Mouse (Mus musculus): ENCODE measurements around the gene Fxyd1. TPM values are rescaled to one million over a fixed set of nuclear protein-coding genes. Genes with fewer than 3 reads are reported as not detected.
A peak's percentile ranks its signal among the peaks of the same experiment; 100 is the strongest.

The Fxyd1 gene
- 50.8 and 57.9 TPM in 2 replicates for polyA plus RNA-seq (2015; fragmentation: Nextera tagmentation; extraction: Ambion mirVana)

- Histone ChIP-seq H3K4me3 (replicated peaks) (no peak within 1 kb of the TSS), H3K36me3 (no peaks in the 10 kb centered on the region), H3K9ac (no peak within 1 kb of the TSS), H3K27me3 (peaks cover 23% of the 10 kb centered on the region), H3K4me1 (peaks cover 47% of the 10 kb centered on the region), H3K27ac (no peak within 1 kb of the TSS), H3K9me3 (replicated peaks) (no peaks in the 10 kb centered on the region), H3K4me2 (no peak within 1 kb of the TSS)
- no peak for ATAC-seq (replicated peaks; ENCODE audit: low FRiP score)
- WGBS = 80% methylated on average over 2 of the region's 2 CpGs
Observed at GRCm38 (mm10) chr7:31057071-31057470, at the start of gene Fxyd1. TSS of gene Fxyd1 (minus strand) at chr7:31057199.

- 48% methylated on average over 3 of the region's 3 CpGs for whole genome bisulfite sequencing
- Histone ChIP-seq H3K4me1 (peaks cover 18% of the 10 kb centered on the region), H3K4me3 (replicated peaks) (no peak overlapping the region), H3K4me2 (no peak overlapping the region), H3K27me3 (no peaks in the 10 kb centered on the region), H3K36me3 (no peaks in the 10 kb centered on the region), H3K9ac (no peak overlapping the region), H3K27ac (no peak overlapping the region), H3K9me3 (replicated peaks) (no peaks in the 10 kb centered on the region)
- ATAC-seq (replicated peaks; ENCODE audit: low FRiP score) = no peak
Observed at GRCm38 (mm10) chr7:31106166-31106565, 49.2 kb upstream of the Fxyd1 start.

GRCm38 (mm10) chr7:31105061-31105768 is 48.2 kb upstream of the Fxyd1 start:
- no peak overlapping the region for H3K9ac ChIP-seq
- 56% methylated on average over 15 of the region's 15 CpGs for WGBS
- no peaks in the 10 kb centered on the region for H3K36me3 ChIP-seq
- no peak overlapping the region for H3K27ac ChIP-seq
- no peaks in the 10 kb centered on the region for H3K27me3 ChIP-seq
- ATAC-seq (replicated peaks; ENCODE audit: low FRiP score) = no peak
- no peak overlapping the region for H3K4me3 ChIP-seq (replicated peaks)
- no peak overlapping the region for H3K4me2 ChIP-seq
- no peaks in the 10 kb centered on the region for H3K9me3 ChIP-seq (replicated peaks)
- H3K4me1 ChIP-seq = peaks cover 13% of the 10 kb centered on the region; the same call in 1 of the 2 replicates

- no peak for ATAC-seq (replicated peaks; ENCODE audit: low FRiP score)
- peaks cover 14% of the 10 kb centered on the region for H3K4me1 ChIP-seq
- H3K36me3 ChIP-seq = no peaks in the 10 kb centered on the region
- no peaks in the 10 kb centered on the region for H3K9me3 ChIP-seq (replicated peaks)
- H3K4me2 ChIP-seq = no peak overlapping the region
- H3K9ac ChIP-seq = no peak overlapping the region
- 77% methylated on average over 14 of the region's 14 CpGs for WGBS
- no peak overlapping the region for H3K27ac ChIP-seq
- H3K27me3 ChIP-seq = no peaks in the 10 kb centered on the region
- H3K4me3 ChIP-seq (replicated peaks) = no peak overlapping the region
Observed at GRCm38 (mm10) chr7:31100786-31101185, 43.8 kb upstream of the Fxyd1 start.

GRCm38 (mm10) chr7:31099612-31099982 is 42.6 kb upstream of the Fxyd1 start:
- ATAC-seq (replicated peaks; ENCODE audit: low FRiP score) = no peak
- WGBS = 93% methylated on average over 6 of the region's 6 CpGs
- H3K9ac ChIP-seq = no peak overlapping the region
- no peak overlapping the region for H3K4me3 ChIP-seq (replicated peaks)
- no peaks in the 10 kb centered on the region for H3K27me3 ChIP-seq
- H3K4me2 ChIP-seq = no peak overlapping the region
- peaks cover 8% of the 10 kb centered on the region for H3K4me1 ChIP-seq
- H3K9me3 ChIP-seq (replicated peaks) = no peaks in the 10 kb centered on the region
- H3K36me3 ChIP-seq = no peaks in the 10 kb centered on the region
- H3K27ac ChIP-seq = no peak overlapping the region

GRCm38 (mm10) chr7:31098697-31099611 is 42.0 kb upstream of the Fxyd1 start:
- H3K27me3 ChIP-seq = no peaks in the 10 kb centered on the region
- no peak overlapping the region for H3K4me3 ChIP-seq (replicated peaks)
- 0 out of 2 replicates have a peak, but pooled peaks have one; percentile 16 for ATAC-seq (replicated peaks; ENCODE audit: low FRiP score)
- H3K27ac ChIP-seq = no peak overlapping the region
- no peak overlapping the region for H3K9ac ChIP-seq
- no peak overlapping the region for H3K4me2 ChIP-seq
- H3K4me1 ChIP-seq = peaks cover 8% of the 10 kb centered on the region
- H3K9me3 ChIP-seq (replicated peaks) = no peaks in the 10 kb centered on the region
- WGBS = 76% methylated on average over 22 of the region's 22 CpGs
- H3K36me3 ChIP-seq = no peaks in the 10 kb centered on the region

- H3K27me3 ChIP-seq = no peaks in the 10 kb centered on the region
- 45% methylated on average over 20 of the region's 20 CpGs for WGBS
- no peaks in the 10 kb centered on the region for H3K36me3 ChIP-seq
- peaks cover 8% of the 10 kb centered on the region for H3K4me1 ChIP-seq
- peak; percentile 95 for ATAC-seq (replicated peaks; ENCODE audit: low FRiP score)
- H3K4me2 ChIP-seq = peak overlapping the region; percentile 53
- peak overlapping the region; percentile 28 for H3K4me3 ChIP-seq (replicated peaks)
- H3K27ac ChIP-seq = no peak overlapping the region
- H3K9ac ChIP-seq = no peak overlapping the region
- H3K9me3 ChIP-seq (replicated peaks) = no peaks in the 10 kb centered on the region
Observed at GRCm38 (mm10) chr7:31097583-31098248, 40.7 kb upstream of the Fxyd1 start.

- no peak for ATAC-seq (replicated peaks; ENCODE audit: low FRiP score)
- H3K9me3 ChIP-seq (replicated peaks) = no peaks in the 10 kb centered on the region
- no peak overlapping the region for H3K4me3 ChIP-seq (replicated peaks)
- H3K36me3 ChIP-seq = no peaks in the 10 kb centered on the region
- H3K27ac ChIP-seq = no peak overlapping the region
- no peak overlapping the region for H3K4me2 ChIP-seq
- H3K27me3 ChIP-seq = no peaks in the 10 kb centered on the region
- peaks cover 8% of the 10 kb centered on the region for H3K4me1 ChIP-seq
- no peak overlapping the region for H3K9ac ChIP-seq
- WGBS = 73% methylated on average over 9 of the region's 9 CpGs
Observed at GRCm38 (mm10) chr7:31096892-31097564, 40.0 kb upstream of the Fxyd1 start.

- H3K9me3 ChIP-seq (replicated peaks) = no peaks in the 10 kb centered on the region
- ATAC-seq (replicated peaks; ENCODE audit: low FRiP score) = no peak
- H3K4me3 ChIP-seq (replicated peaks) = no peak overlapping the region
- peaks cover 8% of the 10 kb centered on the region for H3K4me1 ChIP-seq
- no peaks in the 10 kb centered on the region for H3K27me3 ChIP-seq
- no peak overlapping the region for H3K27ac ChIP-seq
- 33% methylated on average over 12 of the region's 12 CpGs for WGBS
- H3K36me3 ChIP-seq = no peaks in the 10 kb centered on the region
- H3K9ac ChIP-seq = no peak overlapping the region
- H3K4me2 ChIP-seq = no peak overlapping the region
Observed at GRCm38 (mm10) chr7:31094774-31095501, 37.9 kb upstream of the Fxyd1 start.

GRCm38 (mm10) chr7:31089721-31090120 is 32.7 kb upstream of the Fxyd1 start:
- ATAC-seq (replicated peaks; ENCODE audit: low FRiP score) = no peak
- H3K4me1 ChIP-seq = peaks cover 5% of the 10 kb centered on the region
- no peak overlapping the region for H3K9ac ChIP-seq
- no peak overlapping the region for H3K4me2 ChIP-seq
- H3K36me3 ChIP-seq = no peaks in the 10 kb centered on the region
- no peak overlapping the region for H3K4me3 ChIP-seq (replicated peaks)
- H3K27me3 ChIP-seq = no peaks in the 10 kb centered on the region
- 64% methylated on average over 2 of the region's 2 CpGs for WGBS
- H3K9me3 ChIP-seq (replicated peaks) = no peaks in the 10 kb centered on the region
- 0 out of 2 replicates have a peak overlapping the region, but pooled peaks have one; percentile 48 for H3K27ac ChIP-seq

GRCm38 (mm10) chr7:31088206-31088605 is 31.2 kb upstream of the Fxyd1 start:
- Histone ChIP-seq H3K9me3 (replicated peaks) (no peaks in the 10 kb centered on the region), H3K36me3 (no peaks in the 10 kb centered on the region), H3K27ac (no peak overlapping the region), H3K27me3 (no peaks in the 10 kb centered on the region), H3K4me2 (no peak overlapping the region), H3K4me3 (replicated peaks) (no peak overlapping the region), H3K9ac (no peak overlapping the region), H3K4me1 (peaks cover 12% of the 10 kb centered on the region)
- WGBS = 75% methylated on average over 3 of the region's 3 CpGs
- no peak for ATAC-seq (replicated peaks; ENCODE audit: low FRiP score)

Data from kidney, embryonic 15.5 days (tissue).